Mouse (Mus musculus): ENCODE data around the gene Mboat2. TPM values are rescaled to one million over a fixed set of nuclear protein-coding genes. Genes with fewer than 3 reads are reported as not detected.

Gene Mboat2
- 16.0 and 18.1 TPM in 2 replicates for polyA plus RNA-seq (2014; fragmentation: Nextera tagmentation; extraction: Ambion mirVana)

GRCm38 (mm10) chr12:24830766-24831152 lies at the start of gene Mboat2:
Gene Mboat2, plus strand, starts transcription at chr12:24830879.
- ATAC-seq (replicated peaks; ENCODE audit: low FRiP score), result peak; percentile 25
- WGBS, result 1% methylated on average over 24 of the region's 24 CpGs
- H3K9ac ChIP-seq (ENCODE audit: low read depth, low read length), result peak within 1 kb of the TSS; percentile 77
- H3K4me2 ChIP-seq, result peak within 1 kb of the TSS; percentile 99
- peak within 1 kb of the TSS; percentile 70 for H3K27ac ChIP-seq (ENCODE audit: low read depth, low read length)
- H3K9me3 ChIP-seq (ENCODE audit: control insufficient read depth, low read length), result no peaks in the 10 kb centered on the region
- DNase-seq (ENCODE audit: low spot score), result peak; percentile 80
- peak within 1 kb of the TSS; percentile 89 for H3K4me3 ChIP-seq (ENCODE audit: low read depth, low read length)
- H3K4me1 ChIP-seq (replicated peaks; ENCODE audit: control insufficient read depth, insufficient read depth, low read length), result peaks cover 16% of the 10 kb centered on the region
- H3K27me3 ChIP-seq (replicated peaks; ENCODE audit: control insufficient read depth, insufficient read depth, low read length), result peaks cover 2% of the 10 kb centered on the region; the same call in 1 of the 2 replicates
- H3K36me3 ChIP-seq (ENCODE audit: control insufficient read depth, insufficient read depth, low read length), result no peaks in the 10 kb centered on the region

DNA sequence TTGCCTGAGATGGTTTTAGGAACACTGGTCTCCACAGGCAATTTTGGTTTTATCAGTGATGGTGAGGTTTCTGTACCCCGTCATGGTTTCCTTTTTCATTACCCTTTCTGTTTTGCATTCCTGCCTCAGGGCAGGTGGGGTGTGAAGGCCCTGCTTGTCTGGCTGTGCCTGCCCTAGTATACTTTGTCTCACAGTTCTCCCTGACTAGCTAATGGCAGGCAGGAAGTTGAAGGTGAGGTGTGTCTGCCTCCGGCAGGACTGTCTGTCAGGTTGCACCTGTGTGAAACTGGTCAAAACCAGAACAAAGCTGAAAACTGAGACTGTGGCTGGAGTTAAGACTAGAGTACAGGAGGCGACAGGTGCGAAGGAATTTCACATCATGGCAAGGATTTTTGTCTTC lies 46.9 kb upstream of the Mboat2 start:
- H3K27ac ChIP-seq (ENCODE audit: low read depth, low read length), result no peak overlapping the region
- no peak overlapping the region for H3K4me2 ChIP-seq
- no peak overlapping the region for H3K9ac ChIP-seq (ENCODE audit: low read depth, low read length)
- DNase-seq (ENCODE audit: low spot score) (no peak), ATAC-seq (replicated peaks; ENCODE audit: low FRiP score) (no peak)
- H3K9me3 ChIP-seq (ENCODE audit: control insufficient read depth, low read length), result no peaks in the 10 kb centered on the region
- H3K4me3 ChIP-seq (ENCODE audit: low read depth, low read length), result no peak overlapping the region
- H3K4me1 ChIP-seq (replicated peaks; ENCODE audit: control insufficient read depth, insufficient read depth, low read length), result no peaks in the 10 kb centered on the region
- peaks cover 10% of the 10 kb centered on the region; the same call in 1 of the 2 replicates for H3K27me3 ChIP-seq (replicated peaks; ENCODE audit: control insufficient read depth, insufficient read depth, low read length)
- no peaks in the 10 kb centered on the region for H3K36me3 ChIP-seq (ENCODE audit: control insufficient read depth, insufficient read depth, low read length)
- WGBS, result 66% methylated on average over 4 of the region's 4 CpGs

DNA sequence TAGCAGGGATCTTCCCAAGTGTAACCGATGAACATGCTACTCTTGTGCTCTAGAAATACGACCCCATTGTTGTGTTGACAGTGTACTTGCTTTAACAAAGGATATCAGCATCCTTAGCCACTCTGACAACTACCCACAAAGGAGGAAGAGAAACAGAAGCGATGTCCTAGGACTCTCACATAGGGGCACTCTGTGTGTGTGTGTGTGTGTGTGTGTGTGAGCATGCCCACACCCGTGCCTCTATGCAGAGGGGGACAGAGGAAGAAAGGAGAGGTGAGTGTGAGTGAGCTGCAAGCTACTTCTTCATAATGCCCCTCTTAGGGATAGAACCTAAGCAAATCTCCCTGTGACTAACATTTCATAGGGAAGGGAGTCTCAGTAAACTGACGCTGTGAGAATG lies 44.8 kb upstream of the Mboat2 start:
- Histone ChIP-seq H3K9me3 (ENCODE audit: control insufficient read depth, low read length) (no peaks in the 10 kb centered on the region), H3K36me3 (ENCODE audit: control insufficient read depth, insufficient read depth, low read length) (no peaks in the 10 kb centered on the region), H3K27me3 (replicated peaks; ENCODE audit: control insufficient read depth, insufficient read depth, low read length) (peaks cover 10% of the 10 kb centered on the region; the same call in 1 of the 2 replicates), H3K4me1 (replicated peaks; ENCODE audit: control insufficient read depth, insufficient read depth, low read length) (0 out of 2 replicates have a peak, but pooled peaks cover 2% of the 10 kb centered on the region), H3K4me3 (ENCODE audit: low read depth, low read length) (no peak overlapping the region), H3K9ac (ENCODE audit: low read depth, low read length) (no peak overlapping the region), H3K4me2 (no peak overlapping the region), H3K27ac (ENCODE audit: low read depth, low read length) (no peak overlapping the region)
- DNase-seq (ENCODE audit: low spot score) (no peak), ATAC-seq (replicated peaks; ENCODE audit: low FRiP score) (no peak)
- 67% methylated on average over 5 of the region's 5 CpGs for WGBS

- Histone ChIP-seq H3K4me2 (no peak overlapping the region), H3K36me3 (ENCODE audit: control insufficient read depth, insufficient read depth, low read length) (no peaks in the 10 kb centered on the region), H3K27me3 (replicated peaks; ENCODE audit: control insufficient read depth, insufficient read depth, low read length) (peaks cover 10% of the 10 kb centered on the region; the same call in 1 of the 2 replicates), H3K9me3 (ENCODE audit: control insufficient read depth, low read length) (no peaks in the 10 kb centered on the region), H3K9ac (ENCODE audit: low read depth, low read length) (no peak overlapping the region), H3K4me1 (replicated peaks; ENCODE audit: control insufficient read depth, insufficient read depth, low read length) (0 out of 2 replicates have a peak, but pooled peaks cover 2% of the 10 kb centered on the region), H3K4me3 (ENCODE audit: low read depth, low read length) (no peak overlapping the region), H3K27ac (ENCODE audit: low read depth, low read length) (no peak overlapping the region)
- ATAC-seq (replicated peaks; ENCODE audit: low FRiP score) (no peak), DNase-seq (ENCODE audit: low spot score) (no peak)
- WGBS, result 32% methylated on average over 4 of the region's 4 CpGs
These were observed 44.4 kb upstream of the Mboat2 start for GRCm38 (mm10) chr12:24786316-24786715.

DNA sequence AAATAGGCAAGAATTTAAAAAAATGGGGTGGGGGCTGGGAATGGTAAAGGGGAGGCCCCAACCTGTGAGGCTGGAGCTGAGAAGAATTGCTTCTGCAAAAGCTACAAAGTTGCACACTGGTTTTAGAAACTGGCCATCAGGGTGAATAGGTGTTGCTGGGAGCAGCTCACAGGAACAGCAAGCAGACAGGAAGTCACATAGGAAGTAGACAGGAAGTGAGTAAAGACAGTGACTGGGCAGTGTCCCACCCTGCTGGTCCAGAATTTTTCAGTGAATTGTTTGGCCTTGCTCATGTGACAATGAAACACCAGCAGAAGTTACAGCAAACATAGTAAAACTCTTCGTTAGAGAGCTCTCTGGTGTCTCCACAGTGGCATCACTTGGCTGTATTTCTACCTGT lies 41.0 kb upstream of the Mboat2 start:
- Histone ChIP-seq H3K36me3 (ENCODE audit: control insufficient read depth, insufficient read depth, low read length) (no peaks in the 10 kb centered on the region), H3K9me3 (ENCODE audit: control insufficient read depth, low read length) (no peaks in the 10 kb centered on the region), H3K4me3 (ENCODE audit: low read depth, low read length) (no peak overlapping the region), H3K4me1 (replicated peaks; ENCODE audit: control insufficient read depth, insufficient read depth, low read length) (0 out of 2 replicates have a peak, but pooled peaks cover 2% of the 10 kb centered on the region), H3K9ac (ENCODE audit: low read depth, low read length) (no peak overlapping the region), H3K27ac (ENCODE audit: low read depth, low read length) (no peak overlapping the region), H3K4me2 (no peak overlapping the region), H3K27me3 (replicated peaks; ENCODE audit: control insufficient read depth, insufficient read depth, low read length) (0 out of 2 replicates have a peak, but pooled peaks cover 2% of the 10 kb centered on the region)
- DNase-seq (ENCODE audit: low spot score), result no peak
- WGBS, result 59% methylated on average over 1 of the region's 1 CpGs
- ATAC-seq (replicated peaks; ENCODE audit: low FRiP score), result no peak

DNA sequence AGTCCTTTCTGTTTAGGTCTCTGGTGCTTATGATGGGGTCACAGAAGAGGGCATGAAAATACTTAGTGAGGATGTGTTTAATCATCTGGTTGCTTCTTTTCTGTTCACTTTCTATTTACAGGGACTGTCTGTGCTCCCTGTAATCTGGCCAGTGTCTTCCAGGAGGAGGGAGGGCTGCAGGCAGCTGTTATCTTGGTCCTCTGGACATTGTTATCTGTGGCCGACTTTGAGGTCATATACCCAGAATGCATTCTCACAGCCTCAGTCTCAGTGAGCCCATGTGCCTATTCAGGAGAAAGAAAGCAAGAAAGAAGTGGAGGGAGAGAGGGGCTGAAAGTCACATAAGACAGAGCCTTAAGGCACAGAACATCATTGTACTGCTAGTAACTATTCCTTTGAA lies 19.4 kb upstream of the Mboat2 start:
- Histone ChIP-seq H3K9me3 (ENCODE audit: control insufficient read depth, low read length) (no peaks in the 10 kb centered on the region), H3K4me1 (replicated peaks; ENCODE audit: control insufficient read depth, insufficient read depth, low read length) (peaks cover 5% of the 10 kb centered on the region; the same call in 1 of the 2 replicates), H3K9ac (ENCODE audit: low read depth, low read length) (no peak overlapping the region), H3K36me3 (ENCODE audit: control insufficient read depth, insufficient read depth, low read length) (no peaks in the 10 kb centered on the region), H3K4me2 (no peak overlapping the region), H3K27ac (ENCODE audit: low read depth, low read length) (no peak overlapping the region), H3K27me3 (replicated peaks; ENCODE audit: control insufficient read depth, insufficient read depth, low read length) (no peaks in the 10 kb centered on the region), H3K4me3 (ENCODE audit: low read depth, low read length) (no peak overlapping the region)
- 3% methylated on average over 1 of the region's 1 CpGs for WGBS
- 0 out of 2 replicates have a peak, but pooled peaks have one; percentile 61 for ATAC-seq (replicated peaks; ENCODE audit: low FRiP score)
- no peak for DNase-seq (ENCODE audit: low spot score)

DNA sequence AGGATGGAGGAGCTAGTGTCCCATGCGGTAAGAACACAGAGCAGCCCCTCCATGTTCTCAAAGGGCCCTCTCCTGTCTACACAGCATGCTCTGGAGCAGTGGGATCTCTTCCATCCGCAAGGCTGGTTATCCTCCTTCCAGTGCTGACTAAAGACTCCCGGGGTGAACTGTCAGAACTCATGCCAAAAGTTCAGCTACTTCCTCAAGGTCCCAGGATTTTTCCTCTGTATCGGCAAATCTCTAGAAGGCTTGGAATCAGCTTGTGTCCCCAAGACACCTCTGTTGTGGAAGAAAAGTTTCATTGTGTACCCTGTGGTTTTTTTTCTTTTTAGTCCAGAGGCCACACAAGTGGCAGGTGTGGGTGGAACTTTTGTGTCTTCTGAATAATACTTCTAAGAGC lies 18.8 kb upstream of the Mboat2 start:
- no peaks in the 10 kb centered on the region for H3K36me3 ChIP-seq (ENCODE audit: control insufficient read depth, insufficient read depth, low read length)
- H3K9me3 ChIP-seq (ENCODE audit: control insufficient read depth, low read length), result no peaks in the 10 kb centered on the region
- DNase-seq (ENCODE audit: low spot score) (no peak), ATAC-seq (replicated peaks; ENCODE audit: low FRiP score) (no peak)
- no peak overlapping the region for H3K4me3 ChIP-seq (ENCODE audit: low read depth, low read length)
- peaks cover 5% of the 10 kb centered on the region; the same call in 1 of the 2 replicates for H3K4me1 ChIP-seq (replicated peaks; ENCODE audit: control insufficient read depth, insufficient read depth, low read length)
- 73% methylated on average over 4 of the region's 4 CpGs for WGBS
- H3K4me2 ChIP-seq, result no peak overlapping the region
- no peak overlapping the region for H3K9ac ChIP-seq (ENCODE audit: low read depth, low read length)
- H3K27me3 ChIP-seq (replicated peaks; ENCODE audit: control insufficient read depth, insufficient read depth, low read length), result no peaks in the 10 kb centered on the region
- H3K27ac ChIP-seq (ENCODE audit: low read depth, low read length), result no peak overlapping the region

GRCm38 (mm10) chr12:24822831-24823230 lies 7.8 kb upstream of the Mboat2 start:
- Histone ChIP-seq H3K9me3 (ENCODE audit: control insufficient read depth, low read length) (no peaks in the 10 kb centered on the region), H3K4me1 (replicated peaks; ENCODE audit: control insufficient read depth, insufficient read depth, low read length) (no peaks in the 10 kb centered on the region), H3K4me2 (no peak overlapping the region), H3K9ac (ENCODE audit: low read depth, low read length) (no peak overlapping the region), H3K27ac (ENCODE audit: low read depth, low read length) (no peak overlapping the region), H3K27me3 (replicated peaks; ENCODE audit: control insufficient read depth, insufficient read depth, low read length) (no peaks in the 10 kb centered on the region), H3K4me3 (ENCODE audit: low read depth, low read length) (no peak overlapping the region), H3K36me3 (ENCODE audit: control insufficient read depth, insufficient read depth, low read length) (no peaks in the 10 kb centered on the region)
- no peak for ATAC-seq (replicated peaks; ENCODE audit: low FRiP score)
- DNase-seq (ENCODE audit: low spot score), result no peak
- WGBS, result 44% methylated on average over 2 of the region's 2 CpGs

- Histone ChIP-seq H3K4me2 (no peak overlapping the region), H3K9ac (ENCODE audit: low read depth, low read length) (no peak overlapping the region), H3K4me1 (replicated peaks; ENCODE audit: control insufficient read depth, insufficient read depth, low read length) (no peaks in the 10 kb centered on the region), H3K36me3 (ENCODE audit: control insufficient read depth, insufficient read depth, low read length) (no peaks in the 10 kb centered on the region), H3K4me3 (ENCODE audit: low read depth, low read length) (no peak overlapping the region), H3K9me3 (ENCODE audit: control insufficient read depth, low read length) (no peaks in the 10 kb centered on the region), H3K27me3 (replicated peaks; ENCODE audit: control insufficient read depth, insufficient read depth, low read length) (no peaks in the 10 kb centered on the region), H3K27ac (ENCODE audit: low read depth, low read length) (no peak overlapping the region)
- WGBS, result 73% methylated on average over 3 of the region's 3 CpGs
- DNase-seq (ENCODE audit: low spot score) (no peak), ATAC-seq (replicated peaks; ENCODE audit: low FRiP score) (no peak)
These were observed 6.9 kb upstream of the Mboat2 start for GRCm38 (mm10) chr12:24823636-24824354.

All from liver, embryonic 11.5 days (tissue).